Mouse (Mus musculus) mouse embryonic stem cell (cell line): ENCODE data around the gene Bloc1s1.

Experiments used
- in situ Hi-C, 2 experiments: fragments of 300-500 bp; cut with MboI; formaldehyde crosslinking; loops; 1 replicate in 1 of 2; 3 replicates in 1 of 2; pipeline ENCODE4 v1.14.3; 2019 to 2020; ENCODE audit warnings: low sequenced_read_pairs in 2 of 2, low pct_unique_long_range_greater_than_20kb in 1 of 2, mixed read lengths in 1 of 2; ENCODE audit not compliant: unreplicated experiment in 1 of 2

The Bloc1s1 gene

DNA sequence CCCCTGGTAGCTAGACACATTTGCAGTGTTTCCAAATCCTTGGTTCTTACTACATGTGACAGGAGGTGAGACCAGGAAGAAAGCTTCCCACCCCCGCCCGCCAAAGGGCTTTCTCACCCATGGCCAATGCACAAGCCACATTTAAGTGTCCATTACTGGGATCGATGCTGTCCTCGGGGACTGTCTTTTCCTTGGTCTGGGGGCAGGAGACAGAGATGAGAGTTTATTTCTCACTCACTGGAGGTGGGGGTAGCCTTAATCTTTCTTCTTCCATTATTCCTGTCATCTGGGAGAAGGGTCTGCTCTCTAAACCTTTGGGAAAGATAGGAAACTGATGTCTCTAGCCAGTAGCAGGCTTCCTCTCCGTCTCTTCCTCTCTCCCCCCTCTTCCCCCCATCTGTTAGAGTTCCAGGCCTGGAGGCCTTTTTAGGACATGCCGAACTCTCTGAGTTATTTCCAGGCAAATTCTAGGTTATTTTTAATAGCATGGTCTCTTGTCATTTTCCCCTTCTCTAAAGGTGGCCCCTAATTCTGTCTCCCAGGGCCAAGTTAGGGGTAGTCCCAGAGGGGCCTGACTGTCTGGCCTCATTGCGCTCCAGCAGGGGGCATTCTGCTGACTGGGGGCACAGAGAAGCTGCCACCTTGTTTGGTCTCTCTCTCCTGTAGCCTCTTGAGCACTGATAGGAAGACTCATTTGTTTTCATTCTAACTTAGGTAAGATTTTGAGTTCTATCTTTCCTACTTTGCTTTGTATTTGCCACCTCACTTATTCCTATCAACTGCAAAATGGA, 11.4 kb upstream of the Bloc1s1 start:
- in situ Hi-C loops, result no loop called here

DNA sequence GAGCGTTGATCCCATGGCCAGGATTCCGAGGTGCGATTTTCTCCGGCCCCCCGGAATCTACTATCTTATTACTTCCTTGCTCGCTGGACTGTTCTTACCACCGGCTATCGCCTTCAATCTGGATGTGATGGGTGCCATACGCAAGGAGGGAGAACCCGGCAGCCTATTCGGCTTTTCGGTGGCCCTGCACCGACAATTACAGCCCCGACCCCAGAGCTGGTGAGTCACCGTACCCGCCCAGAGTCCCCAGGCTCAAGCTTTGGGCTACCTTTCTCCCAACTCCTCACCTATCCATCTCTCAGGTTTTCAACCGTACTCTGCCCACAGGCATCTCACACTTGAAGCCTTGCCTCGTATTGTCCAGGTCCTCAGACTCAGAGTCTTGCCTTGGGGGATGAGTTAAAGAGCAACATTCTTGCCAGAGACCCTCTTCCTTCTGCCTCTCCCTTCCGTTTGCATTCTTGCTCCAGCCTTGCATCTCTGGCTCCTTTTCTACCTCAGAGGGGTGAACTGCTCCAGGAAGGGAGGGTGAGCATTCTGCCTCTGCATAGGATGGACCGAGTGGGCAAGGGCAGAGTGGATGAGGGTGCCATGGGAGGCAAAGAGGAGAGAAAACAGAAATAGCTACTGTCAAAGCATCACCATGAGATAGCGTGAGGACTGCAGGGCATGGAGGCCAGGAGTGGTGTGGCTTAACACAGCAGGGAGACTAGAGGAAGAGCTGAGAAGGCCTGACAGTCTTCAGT, 10.3 kb upstream of the Bloc1s1 start:
- in situ Hi-C loops, result no loop called here

DNA sequence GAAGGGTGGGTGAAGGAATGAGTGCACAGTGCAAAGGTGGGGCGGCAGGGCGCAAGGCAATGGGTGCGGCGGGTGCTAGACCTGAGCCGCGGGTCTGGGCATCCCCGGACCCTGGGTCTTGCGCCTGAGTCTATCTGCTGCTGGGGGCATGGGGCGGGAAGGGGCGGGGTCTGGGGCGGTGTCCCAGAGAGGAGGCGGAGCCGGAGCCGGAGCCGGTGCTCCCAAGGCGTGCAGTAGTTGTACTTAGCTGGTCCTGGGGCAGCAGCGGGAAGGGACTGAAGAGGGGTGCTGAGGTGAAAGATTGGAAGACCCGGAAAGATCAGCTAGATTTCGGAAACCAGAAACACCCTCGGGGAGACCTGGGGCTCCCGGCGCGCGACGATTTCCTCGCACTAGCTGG, 9.7 kb upstream of the Bloc1s1 start, which contains the start of gene Itga7:
TSS of gene Itga7 (plus strand) at position 245 of the 400 bp plus-strand sequence.
- in situ Hi-C loops, result no loop called here

DNA sequence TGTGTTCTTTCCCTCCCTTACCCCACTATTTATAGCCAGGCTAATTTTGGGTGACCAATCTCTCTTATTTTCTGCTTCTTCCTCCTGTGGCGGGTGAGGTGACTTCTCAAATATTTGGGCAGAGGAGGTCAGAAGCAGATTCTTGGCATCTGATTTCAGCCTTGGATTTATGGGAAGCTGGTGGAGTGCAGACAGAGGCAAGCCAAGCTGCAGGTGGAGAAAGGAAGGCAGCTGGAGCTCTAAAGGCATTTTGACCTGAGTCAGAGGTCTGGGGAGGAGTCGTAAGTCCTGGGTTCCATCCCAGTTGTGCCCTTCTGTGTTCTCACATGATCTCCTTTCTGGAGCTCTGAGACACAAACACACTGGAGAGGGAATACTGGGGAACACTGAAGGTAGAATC, 7.6 kb upstream of the Bloc1s1 start:
- in situ Hi-C loops, result no loop called here

DNA sequence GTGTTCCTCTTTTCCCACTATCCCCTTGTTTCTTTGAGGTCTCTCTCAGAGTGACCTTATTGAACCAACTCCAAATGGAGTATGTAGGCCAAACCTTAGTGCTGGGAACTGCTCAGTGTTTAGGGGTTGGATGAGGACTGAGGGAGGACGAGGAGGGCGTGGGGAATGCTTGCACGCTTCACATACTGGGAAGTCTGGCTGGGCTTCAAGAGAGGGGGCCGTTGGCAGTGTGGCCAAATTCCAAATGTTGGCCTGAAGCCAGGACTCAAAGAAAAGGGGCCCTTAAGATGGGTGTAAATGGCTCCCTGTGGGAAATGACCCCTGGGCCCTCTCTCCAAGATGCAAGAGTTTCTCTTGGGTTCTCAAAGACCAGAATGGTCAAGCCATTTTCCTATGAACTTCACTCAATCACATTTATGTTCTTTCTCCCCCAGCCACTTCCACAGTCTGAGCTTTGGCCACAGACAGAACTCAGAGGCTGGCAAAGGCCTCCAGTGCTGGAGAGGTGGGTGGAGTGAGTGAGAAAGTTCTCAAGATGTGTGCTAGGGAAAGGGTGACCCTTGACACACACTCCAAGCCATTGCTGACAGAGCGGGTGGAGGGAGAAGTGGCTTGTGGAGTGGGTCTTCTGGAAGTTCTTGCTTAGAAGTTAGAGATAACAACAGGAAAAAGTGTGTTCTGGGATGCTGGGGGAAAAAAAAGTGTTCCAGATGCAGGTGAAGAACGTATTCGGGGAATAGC, 6.0 kb upstream of the Bloc1s1 start:
- in situ Hi-C loops, result no loop called here

DNA sequence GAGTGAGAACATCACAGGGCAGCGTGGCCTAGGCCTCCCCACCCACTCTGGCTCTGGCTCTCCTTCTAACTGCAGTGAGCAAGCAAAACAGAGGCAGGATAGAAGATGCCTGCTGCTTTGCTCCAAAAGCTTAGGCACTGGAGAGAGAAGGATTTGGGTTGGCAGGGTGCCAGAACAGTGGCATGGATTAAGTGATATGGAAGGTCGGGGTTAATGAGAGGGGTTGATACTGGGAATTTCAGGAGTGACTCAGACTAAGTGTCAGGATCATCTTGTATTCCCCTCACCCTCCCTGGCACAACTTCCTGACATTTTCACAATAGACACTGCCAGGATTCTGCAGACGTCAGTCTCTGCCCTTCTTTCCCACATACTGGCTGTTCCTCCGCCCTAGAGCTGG, 4.5 kb upstream of the Bloc1s1 start:
- in situ Hi-C loops, result no loop called here

DNA sequence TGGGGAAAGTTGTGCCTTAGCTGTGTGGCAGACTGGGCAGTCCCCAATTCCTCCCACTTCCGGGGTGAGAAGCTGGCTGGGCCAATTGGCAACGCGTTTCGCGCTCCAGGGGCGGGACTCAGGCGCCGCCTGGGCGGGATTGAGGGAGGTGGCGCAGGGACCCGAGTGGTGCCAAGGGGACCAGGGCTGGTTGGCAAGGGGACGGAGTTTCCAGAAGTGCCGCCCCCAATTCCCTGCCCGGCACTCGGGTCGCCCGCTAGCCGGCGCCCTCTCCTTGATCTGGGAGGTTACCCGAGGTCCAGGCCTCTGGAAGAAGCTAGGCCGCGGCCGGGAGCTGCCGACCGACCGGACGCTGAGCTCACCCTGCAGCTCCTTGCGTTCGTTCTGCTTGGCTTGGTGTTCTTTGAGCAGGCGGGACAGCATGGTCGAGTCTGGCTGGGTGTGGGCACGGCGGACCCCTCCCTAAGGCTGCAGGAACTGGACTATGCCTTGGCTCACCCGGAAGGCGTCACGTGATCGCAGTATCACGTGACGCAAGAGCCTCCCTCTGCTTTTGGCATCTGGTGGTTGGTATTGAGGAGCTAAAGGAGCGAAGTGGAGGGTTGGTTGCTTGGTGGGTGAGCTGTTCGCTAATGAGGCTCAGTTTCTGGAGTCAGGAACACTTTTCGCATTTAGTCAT, 683 bp downstream of the Bloc1s1 start:
- in situ Hi-C loops, result no loop called here

DNA sequence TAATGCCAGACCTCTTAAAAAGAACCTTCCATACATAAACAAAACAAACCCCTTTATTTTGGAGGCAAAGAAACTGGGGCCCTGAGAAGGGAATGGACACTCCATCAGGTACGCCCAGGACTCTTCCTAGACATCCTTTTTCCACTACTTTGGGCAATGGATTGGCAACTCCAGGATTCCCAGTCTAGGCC, 1.1 kb downstream of the Bloc1s1 start, which contains the start of gene Rdh5:
TSS of gene Rdh5 (minus strand) at position 67 of the 191 bp plus-strand sequence.
- in situ Hi-C loops, result no loop called here

DNA sequence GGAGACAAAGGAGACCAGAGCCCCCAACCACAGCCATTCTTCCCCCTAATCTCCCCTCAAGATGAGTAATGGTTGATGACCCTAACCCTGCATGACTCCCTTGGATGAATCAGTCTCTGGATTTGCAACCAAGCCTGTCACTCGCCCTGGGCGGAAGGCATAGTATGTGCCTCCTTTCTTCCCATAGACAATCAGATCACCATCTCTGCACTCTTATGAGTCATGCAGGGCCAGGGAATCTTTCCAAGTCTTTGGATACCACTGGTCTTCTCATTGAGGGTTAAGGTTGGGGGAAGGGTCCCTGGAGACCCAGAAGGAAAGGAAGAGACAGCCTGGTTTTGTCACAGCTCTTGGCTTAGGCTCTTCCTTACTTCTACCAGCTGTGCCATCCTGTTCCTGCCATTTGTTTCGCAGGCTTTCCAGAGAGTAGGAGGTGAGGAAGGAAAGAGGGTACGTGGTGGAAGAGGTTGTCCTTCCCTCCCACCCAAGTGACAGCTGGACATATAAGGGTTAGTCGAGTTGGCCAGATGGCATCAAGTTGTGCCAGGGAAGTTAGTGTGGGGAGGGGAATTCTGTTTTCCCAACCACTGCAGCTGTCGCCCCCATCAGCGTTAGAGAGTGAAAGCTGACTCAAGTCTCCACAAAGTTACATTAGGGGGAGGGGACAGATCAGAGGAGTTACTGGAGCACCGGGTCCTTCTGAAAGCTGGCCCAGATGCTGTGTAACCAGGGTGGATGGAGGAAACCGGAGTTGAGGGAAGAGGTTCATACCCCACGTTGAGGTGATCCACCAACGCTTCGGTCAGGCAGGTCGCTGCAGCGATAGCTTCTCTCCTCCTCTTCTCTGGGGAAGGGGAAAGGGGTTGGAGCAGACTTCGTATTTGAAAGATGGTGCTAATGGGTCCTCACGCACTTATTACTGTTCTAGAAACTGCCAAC, 1.7 kb downstream of the Bloc1s1 start:
- in situ Hi-C loops, result no loop called here

DNA sequence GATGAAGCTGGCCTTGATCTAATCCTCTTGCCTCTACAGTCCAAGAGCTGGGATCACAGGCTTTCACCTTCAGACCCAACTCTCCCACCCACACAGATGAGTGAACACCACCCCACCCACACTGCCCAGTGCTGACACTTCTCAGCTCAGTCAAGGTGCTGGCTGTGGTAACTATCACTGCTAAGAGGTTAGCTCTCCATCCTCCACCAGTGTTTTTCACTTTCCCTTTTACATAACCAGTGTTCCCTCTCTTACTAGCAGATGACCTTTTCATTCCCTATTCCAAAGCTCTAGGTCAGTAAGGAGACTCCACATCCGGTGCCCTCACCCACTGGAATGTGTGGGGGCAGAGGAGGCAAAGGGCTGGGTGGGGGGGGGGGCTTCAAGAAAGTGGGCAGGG, 2.6 kb downstream of the Bloc1s1 start:
- in situ Hi-C loops, result no loop called here

DNA sequence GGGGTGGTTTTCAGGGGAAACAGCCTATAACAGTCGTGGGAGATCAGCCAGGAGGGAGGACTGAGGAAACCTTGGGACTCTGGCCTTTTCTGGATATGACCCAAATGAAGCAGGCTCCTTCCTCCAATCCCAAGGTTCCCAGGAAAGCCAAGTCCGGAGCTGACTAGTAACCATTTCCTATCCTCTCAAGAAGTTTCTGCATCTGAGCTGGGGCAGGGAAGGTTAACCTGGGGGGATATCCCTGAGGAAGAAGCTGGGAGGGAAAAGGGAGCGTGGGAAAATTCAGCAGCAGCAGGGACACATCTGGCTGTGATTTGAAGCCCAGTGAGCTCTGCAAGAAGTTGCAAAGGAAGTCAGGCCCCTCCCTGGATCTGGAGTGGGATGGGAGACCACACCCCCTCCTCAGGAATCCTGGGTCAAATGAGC, 3.1 kb downstream of the Bloc1s1 start:
- in situ Hi-C loops, result no loop called here

DNA sequence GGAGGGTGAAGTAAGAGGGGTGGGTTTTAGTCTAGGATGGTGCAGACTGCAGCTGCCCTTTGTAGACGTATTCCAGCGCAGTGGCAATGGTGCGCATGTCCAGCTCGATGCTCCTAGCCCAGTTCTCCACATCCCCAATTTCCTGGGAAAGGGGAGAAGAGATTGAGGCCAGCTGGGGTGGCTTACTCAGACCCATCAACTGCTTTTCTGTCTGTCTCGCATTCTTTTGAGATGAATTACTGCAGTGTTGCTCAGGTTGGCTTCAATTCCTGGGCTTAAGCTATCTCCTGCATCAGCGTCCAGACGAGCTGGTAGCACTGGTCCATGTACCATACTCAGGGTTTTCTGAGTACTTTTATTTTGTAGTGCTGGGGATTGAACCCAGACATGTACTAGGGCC, 3.9 kb downstream of the Bloc1s1 start:
- in situ Hi-C loops, result no loop called here

DNA sequence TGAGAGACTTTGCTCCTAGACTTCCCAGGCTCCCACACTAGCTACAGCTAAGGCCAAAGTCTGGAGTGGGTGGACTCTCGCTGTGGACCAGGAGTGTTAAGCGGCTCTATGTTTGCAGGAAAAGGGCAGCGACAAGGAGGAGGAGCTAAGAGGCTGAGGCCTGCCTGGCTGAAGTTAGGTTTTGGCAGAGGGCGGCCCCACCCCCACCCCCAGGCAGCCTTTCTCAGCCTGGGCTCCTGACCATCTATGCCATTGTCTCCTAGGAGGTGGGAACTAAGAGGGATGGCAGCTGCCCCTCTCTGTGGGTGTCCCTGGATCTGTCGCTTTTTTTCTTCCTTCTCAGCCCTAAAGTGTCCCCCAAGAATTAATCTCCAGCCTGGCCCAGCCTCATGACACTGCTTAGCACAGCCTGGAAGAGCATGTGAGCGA, 4.6 kb downstream of the Bloc1s1 start:
- in situ Hi-C loops, result no loop called here

DNA sequence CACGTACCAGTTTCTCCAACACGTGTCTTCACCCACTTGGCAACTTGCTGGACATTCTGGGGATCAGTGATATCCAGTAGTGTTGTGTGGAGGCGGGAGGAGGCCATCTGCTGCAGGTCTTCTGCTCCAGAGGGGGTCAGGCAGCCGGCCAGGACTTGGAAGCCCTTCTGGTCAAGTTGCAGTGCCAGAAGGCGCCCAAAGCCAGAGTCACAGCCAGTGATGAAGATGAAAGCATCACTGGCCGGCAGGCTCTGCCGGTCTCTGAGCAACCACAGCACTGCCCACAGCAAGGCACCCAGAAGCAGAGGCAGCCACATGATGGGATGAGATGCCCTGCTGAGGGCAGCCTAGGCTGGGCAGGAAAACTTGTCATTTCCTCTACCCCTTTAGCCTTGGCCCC, 5.6 kb downstream of the Bloc1s1 start:
- in situ Hi-C loops, result no loop called here

DNA sequence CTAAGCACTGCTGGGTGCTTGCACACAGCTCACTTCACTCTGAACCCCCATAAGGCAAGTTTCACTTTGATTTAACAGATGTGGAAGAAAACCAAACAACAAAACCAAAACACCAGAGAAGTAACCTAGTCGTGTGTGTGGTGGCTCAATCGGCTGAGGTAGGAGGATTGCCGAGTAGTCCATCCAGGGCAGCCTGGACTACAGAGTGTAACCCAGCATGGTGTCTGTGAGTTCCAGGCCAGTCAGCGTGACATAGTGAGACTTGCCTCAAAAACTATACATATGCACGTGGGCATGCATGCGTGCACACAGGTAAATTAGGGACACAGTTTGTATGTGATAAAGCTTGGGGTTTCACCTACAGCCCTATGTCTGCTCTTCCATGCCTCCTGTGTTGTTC, 6.4 kb downstream of the Bloc1s1 start:
- in situ Hi-C loops, result no loop called here

DNA sequence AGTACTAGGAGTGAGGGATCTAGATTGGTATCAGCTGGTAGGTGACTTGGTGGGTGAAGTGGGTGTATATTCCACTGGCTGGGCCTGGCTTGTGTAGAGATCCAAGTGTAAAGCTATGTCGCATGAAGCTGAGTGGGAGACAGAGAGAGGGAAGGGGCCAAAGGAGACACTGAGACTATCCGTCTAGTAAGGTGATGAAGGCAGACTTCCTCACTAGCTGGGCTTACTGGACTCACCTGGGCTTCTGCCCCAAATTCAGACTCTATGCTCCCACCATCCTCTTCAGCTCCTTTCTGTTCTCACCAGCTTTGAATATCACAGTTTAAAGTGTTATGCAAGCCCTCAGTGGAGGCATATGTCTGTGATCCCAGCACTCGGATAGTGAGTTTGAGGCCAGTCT, 7.2 kb downstream of the Bloc1s1 start:
- in situ Hi-C loops, result no loop called here

DNA sequence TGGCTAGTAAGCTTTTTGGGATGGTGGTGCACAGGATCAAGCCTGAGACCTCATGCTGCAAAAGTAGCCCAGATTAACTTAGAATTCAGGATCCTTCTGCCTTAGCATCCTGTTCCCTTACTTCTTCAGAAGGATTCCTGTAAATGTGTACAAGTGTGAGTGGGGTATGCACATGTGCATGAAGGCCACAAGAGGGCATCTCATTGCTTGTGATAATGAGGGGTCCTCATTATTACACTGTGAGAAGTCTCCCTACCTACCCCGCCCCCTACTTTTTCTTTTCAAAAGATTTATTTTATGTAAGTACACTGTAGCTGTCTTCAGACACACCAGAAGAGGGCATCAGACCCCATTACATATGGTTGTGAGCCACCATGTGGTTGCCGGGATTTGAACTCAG, 8.3 kb downstream of the Bloc1s1 start:
- in situ Hi-C loops, result no loop called here

DNA sequence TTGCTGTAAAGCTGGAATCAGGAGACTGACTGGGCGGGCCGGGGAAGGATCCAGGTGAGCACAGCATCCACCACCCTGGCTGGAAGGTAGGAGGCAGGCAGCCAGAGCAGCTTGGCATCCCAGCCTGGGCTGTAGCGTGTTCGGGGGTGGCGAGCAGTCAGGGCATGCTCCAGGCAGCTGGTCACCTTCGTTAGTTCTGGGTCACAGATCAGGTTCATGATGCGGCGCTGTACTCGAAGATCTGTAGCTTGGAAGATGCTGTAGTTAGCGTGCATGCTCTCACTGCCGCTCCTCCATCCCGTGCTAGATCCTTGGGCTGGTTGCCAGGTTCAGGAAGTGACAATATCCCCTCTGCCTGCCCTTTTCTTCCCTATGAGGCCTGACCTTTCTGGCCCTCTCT, 10.1 kb downstream of the Bloc1s1 start:
- in situ Hi-C loops, result no loop called here
